Mouse (Mus musculus) neural tube, embryonic 13.5 days (tissue): Measurements from ENCODE around the gene Hsp90ab1. TPM values are rescaled to one million over a fixed set of nuclear protein-coding genes. Genes with fewer than 3 reads are reported as not detected.

Source experiments
- ATAC-seq: fragments of 200-750 bp; cut with Nextera tagmentation; 2 replicates; pipeline ENCODE4 v1.8.0; 2017; ENCODE audit warnings: low read depth, mild to moderate bottlenecking, moderate TSS enrichment, moderate library complexity
- H3K27ac ChIP-seq: fragments of 300-500 bp; sonication (generic); replicated peaks from 2 replicates; pipeline ENCODE4 v1.5.1; 2015; ENCODE audit warnings: moderate library complexity, mild to moderate bottlenecking, inconsistent platforms
- H3K27me3 ChIP-seq: fragments of 300-500 bp; sonication (generic); 2 replicates; pipeline ENCODE4 v1.6.1; 2015; ENCODE audit warnings: mild to moderate bottlenecking, inconsistent platforms
- H3K36me3 ChIP-seq: fragments of 300-500 bp; sonication (generic); 2 replicates; pipeline ENCODE4 v1.6.1; 2015; ENCODE audit warnings: mild to moderate bottlenecking, inconsistent platforms
- H3K4me1 ChIP-seq: fragments of 300-500 bp; sonication (generic); replicated peaks from 2 replicates; pipeline ENCODE4 v1.6.1; 2015; ENCODE audit warnings: inconsistent platforms
- H3K4me2 ChIP-seq: fragments of 300-500 bp; sonication (generic); 2 replicates; pipeline ENCODE4 v1.6.1; 2015; ENCODE audit warnings: inconsistent platforms, mild to moderate bottlenecking, moderate library complexity
- H3K4me3 ChIP-seq: fragments of 300-500 bp; sonication (generic); 2 replicates; pipeline ENCODE4 v1.5.1; 2015; ENCODE audit warnings: mild to moderate bottlenecking, inconsistent platforms
- H3K9ac ChIP-seq: fragments of 300-500 bp; sonication (generic); 2 replicates; pipeline ENCODE4 v1.6.1; 2015; ENCODE audit warnings: moderate library complexity, mild to moderate bottlenecking, inconsistent platforms
- H3K9me3 ChIP-seq: fragments of 300-500 bp; sonication (generic); 2 replicates; pipeline ENCODE4 v1.6.1; 2016; ENCODE audit warnings: inconsistent platforms
- WGBS: fragments of 180-500 bp; shearing (Covaris S2); methylation state at CpG from one replicate; pipeline ENCODE4 v1.1.7; 2015; 5-methylcytosine and 5-hydroxymethylcytosine counted together
- polyA plus RNA-seq: library from polyadenylated mRNA; unstranded; fragments of >200 nt; fragmentation: Nextera tagmentation; extraction: Ambion mirVana; gene quantifications from 2 replicates; pipeline ENCODE4 v1.2.1, GENCODE M21; 2015

Gene Hsp90ab1
- polyA plus RNA-seq, 1 experiment from 2014 or later, result 1,622 TPM

DNA sequence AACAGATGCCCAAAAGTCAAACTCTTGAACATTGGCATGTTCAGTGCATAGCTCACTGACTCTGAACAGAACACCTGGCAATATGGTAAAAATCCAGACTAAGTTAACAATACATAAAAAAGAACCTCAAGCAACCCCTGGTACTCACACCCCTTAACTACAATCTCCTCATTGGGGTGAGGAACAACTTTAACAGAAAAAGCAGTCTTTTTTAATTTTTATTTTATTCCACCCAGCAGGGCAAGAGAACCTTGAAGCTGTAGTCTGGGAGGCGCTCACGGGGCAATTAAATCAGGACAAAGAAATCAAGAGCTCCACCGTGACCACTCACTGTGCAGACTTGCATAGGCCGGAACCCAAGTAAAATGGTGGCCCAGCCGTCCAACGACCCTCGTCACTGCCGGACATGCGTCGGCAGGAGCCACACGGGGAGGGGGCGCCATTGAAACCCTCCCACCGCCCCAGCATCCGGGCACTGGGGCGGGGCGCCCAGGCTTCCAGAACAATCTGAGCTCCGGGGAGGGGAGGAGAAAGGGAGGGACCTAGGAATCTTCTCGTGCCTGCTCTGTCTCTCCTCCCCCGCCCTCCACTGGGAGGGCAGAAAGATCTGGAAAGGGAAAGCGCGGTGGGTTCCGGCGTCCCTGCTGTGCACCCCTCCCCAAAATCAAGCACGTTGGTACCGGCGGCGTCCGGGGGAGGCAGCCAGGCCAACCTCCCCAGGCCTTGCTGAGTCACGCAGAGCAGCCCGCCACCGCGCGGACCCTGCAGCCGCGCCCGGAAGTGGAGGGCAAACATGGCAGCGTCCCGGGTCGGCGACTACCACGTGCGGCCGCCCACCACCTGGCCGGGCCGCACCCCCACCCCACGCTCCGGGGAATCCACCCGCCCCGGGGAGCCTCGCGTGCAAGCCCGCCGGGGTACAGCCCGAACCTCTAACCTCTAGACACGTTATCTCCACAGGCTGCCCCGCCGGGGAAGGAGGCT, 676 bp downstream of the Hsp90ab1 start:
- under 1% methylated on average over 54 of the region's 57 CpGs for WGBS
- peaks cover 59% of the 10 kb centered on the region for H3K4me1 ChIP-seq
- peak; percentile 59 for ATAC-seq

DNA sequence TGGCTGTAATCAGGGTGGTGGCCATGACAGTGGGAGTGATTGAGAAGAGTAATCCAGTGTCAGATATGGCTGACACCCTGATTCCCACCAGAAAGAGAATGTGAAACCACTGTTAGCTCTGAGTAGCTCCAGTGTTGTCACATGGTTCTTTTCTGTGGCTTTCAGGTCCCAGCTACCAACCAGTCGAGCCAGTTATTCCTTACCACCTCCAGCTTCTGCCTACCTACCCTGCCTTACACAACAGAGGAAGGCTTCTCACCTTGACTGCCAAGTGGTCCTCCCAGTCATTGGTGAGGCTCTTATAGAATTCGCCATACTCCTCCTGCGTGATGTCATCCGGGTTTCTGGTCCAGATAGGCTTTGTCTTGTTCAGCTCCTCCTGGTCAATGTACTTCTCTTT, 3.1 kb downstream of the Hsp90ab1 start:
- Histone ChIP-seq H3K9ac (no peak overlapping the region), H3K4me1 (peaks cover 77% of the 10 kb centered on the region), H3K9me3 (no peaks in the 10 kb centered on the region), H3K4me3 (no peak overlapping the region), H3K27ac (no peak overlapping the region), H3K4me2 (no peak overlapping the region), H3K27me3 (no peaks in the 10 kb centered on the region), H3K36me3 (peaks cover 67% of the 10 kb centered on the region)
- no peak for ATAC-seq
- 84% methylated on average over 4 of the region's 4 CpGs for WGBS

More for the DNA sequence above, 676 bp downstream of the Hsp90ab1 start:
- no peaks in the 10 kb centered on the region for H3K9me3 ChIP-seq
- no peaks in the 10 kb centered on the region for H3K27me3 ChIP-seq
- H3K4me2 ChIP-seq, result peak overlapping the region; percentile 81
- H3K9ac ChIP-seq, result peak overlapping the region; percentile 100
- peak overlapping the region; percentile 100 for H3K4me3 ChIP-seq
- peaks cover 44% of the 10 kb centered on the region for H3K36me3 ChIP-seq
- peak overlapping the region; percentile 99 for H3K27ac ChIP-seq

DNA sequence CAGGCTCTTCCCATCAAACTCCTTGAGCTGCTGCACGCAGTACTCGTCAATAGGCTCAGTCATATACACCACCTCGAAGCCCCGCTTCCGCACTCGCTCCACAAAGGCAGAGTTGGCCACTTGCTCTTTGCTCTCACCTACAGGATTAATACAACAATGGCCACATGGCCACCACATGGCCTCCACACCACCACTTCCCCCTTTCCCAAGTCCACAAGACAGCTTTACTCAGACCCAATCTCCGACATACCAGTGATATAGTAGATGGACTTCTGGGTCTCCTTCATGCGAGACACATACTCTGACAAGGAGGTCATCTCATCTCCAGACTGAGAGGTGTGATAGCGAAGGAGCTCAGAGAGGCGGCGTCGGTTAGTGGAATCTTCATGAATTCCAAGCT, 4.1 kb downstream of the Hsp90ab1 start:
- Histone ChIP-seq H3K9me3 (no peaks in the 10 kb centered on the region), H3K4me1 (peaks cover 76% of the 10 kb centered on the region), H3K27ac (no peak overlapping the region), H3K4me2 (no peak overlapping the region), H3K36me3 (peaks cover 67% of the 10 kb centered on the region), H3K9ac (no peak overlapping the region), H3K27me3 (no peaks in the 10 kb centered on the region), H3K4me3 (no peak overlapping the region)
- 88% methylated on average over 12 of the region's 12 CpGs for WGBS
- ATAC-seq, result no peak

DNA sequence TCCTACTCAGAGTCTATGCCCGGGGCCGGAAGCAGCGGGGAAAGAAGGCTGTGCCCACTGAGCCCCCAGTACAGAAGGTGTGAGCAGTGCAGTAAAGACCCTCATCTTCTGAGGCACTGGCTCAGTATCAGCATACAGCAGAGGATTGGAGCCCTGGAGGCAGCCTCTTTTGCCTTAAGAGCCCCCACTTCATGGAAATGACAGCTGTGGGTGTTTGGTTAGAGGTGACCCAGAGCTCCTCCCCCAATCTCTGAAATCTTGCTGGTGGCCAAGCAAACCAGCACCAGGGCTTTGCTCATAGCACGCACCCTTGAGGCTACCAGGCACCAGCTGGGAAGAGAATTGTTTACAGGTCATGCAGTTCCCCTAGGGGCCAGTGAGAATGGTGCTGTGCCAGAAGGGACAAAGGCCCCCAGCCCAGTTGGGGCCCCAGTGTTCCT, 5.9 kb downstream of the Hsp90ab1 start:
- no peak overlapping the region for H3K9ac ChIP-seq
- H3K27ac ChIP-seq, result peak overlapping the region; percentile 29; the same call in 1 of the 2 replicates
- peaks cover 67% of the 10 kb centered on the region for H3K36me3 ChIP-seq
- H3K4me2 ChIP-seq, result no peak overlapping the region
- no peak overlapping the region for H3K4me3 ChIP-seq
- WGBS, result 28% methylated on average over 4 of the region's 4 CpGs
- H3K4me1 ChIP-seq, result peaks cover 76% of the 10 kb centered on the region
- ATAC-seq, result no peak
- no peaks in the 10 kb centered on the region for H3K9me3 ChIP-seq
- no peaks in the 10 kb centered on the region for H3K27me3 ChIP-seq

DNA sequence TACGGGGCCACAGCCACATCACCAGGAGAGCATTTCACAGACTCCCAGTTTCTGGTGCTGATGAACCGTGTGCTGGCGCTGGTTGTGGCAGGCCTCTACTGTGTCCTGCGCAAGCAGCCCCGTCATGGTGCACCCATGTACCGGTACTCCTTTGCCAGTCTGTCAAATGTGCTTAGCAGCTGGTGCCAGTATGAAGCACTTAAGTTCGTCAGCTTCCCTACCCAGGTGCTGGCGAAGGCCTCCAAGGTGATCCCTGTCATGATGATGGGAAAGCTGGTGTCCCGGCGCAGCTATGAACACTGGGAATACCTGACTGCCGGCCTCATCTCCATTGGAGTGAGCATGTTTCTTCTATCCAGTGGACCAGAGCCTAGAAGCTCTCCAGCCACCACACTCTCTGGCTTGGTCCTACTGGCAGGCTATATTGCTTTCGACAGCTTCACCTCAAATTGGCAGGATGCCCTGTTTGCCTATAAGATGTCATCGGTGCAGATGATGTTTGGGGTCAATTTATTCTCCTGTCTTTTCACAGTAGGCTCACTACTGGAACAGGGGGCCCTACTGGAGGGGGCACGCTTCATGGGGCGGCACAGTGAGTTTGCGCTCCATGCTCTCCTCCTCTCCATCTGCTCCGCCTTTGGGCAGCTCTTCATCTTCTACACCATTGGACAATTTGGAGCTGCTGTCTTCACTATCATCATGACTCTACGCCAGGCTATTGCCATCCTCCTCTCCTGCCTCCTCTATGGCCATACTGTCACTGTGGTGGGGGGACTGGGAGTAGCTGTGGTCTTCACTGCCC, 6.5 kb downstream of the Hsp90ab1 start:
- Histone ChIP-seq H3K27me3 (no peaks in the 10 kb centered on the region), H3K4me2 (no peak overlapping the region), H3K9me3 (no peaks in the 10 kb centered on the region), H3K4me3 (0 out of 2 replicates have a peak overlapping the region, but pooled peaks have one; percentile 1), H3K9ac (no peak overlapping the region), H3K27ac (peak overlapping the region; percentile 29; the same call in 1 of the 2 replicates), H3K4me1 (peaks cover 70% of the 10 kb centered on the region), H3K36me3 (peaks cover 65% of the 10 kb centered on the region)
- 67% methylated on average over 18 of the region's 18 CpGs for WGBS
- ATAC-seq, result no peak

DNA sequence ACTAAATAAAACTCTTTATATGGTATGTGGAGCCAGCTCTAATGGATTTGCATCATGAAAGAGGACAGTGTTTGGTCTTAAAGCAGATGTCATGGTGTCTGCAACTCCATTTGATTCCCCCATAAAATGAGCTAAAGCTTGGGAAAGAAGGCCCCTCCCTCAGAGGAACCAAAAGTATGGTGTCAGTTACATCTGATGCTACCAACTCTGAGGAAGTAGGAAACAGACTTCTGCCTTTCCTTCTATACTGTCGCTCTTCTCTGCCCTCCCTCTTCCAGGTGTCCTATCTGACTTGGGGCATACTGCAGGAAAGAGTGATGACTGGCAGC, 7.1 kb downstream of the Hsp90ab1 start:
- no peak for ATAC-seq
- H3K27ac ChIP-seq, result no peak overlapping the region
- peaks cover 65% of the 10 kb centered on the region for H3K4me1 ChIP-seq

DNA sequence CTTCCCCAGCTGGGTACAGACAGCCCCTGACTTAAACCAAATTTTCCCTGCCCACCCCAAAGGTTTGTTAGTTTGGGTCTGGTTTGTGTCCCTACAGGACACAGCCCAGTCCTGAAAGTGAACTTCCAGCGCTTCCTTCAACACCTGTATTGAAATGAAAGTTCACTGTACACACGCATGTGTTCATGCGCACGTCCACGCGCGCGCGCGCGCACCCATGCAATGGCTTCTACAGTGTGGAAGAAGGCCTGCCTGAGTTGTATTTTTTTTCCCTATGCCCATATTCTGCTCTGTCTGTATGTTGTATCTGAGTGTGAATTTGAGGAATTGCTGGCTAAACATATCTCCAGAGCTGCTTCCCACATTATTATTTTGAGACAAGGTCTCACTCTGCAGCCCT, 8.0 kb downstream of the Hsp90ab1 start:
- Histone ChIP-seq H3K4me2 (peak overlapping the region; percentile 96), H3K27ac (no peak overlapping the region), H3K9me3 (no peaks in the 10 kb centered on the region), H3K4me3 (peak overlapping the region; percentile 81), H3K9ac (peak overlapping the region; percentile 92), H3K27me3 (no peaks in the 10 kb centered on the region), H3K36me3 (peaks cover 50% of the 10 kb centered on the region), H3K4me1 (peaks cover 56% of the 10 kb centered on the region)
- 95% methylated on average over 11 of the region's 11 CpGs for WGBS
- no peak for ATAC-seq

More for the DNA sequence above, 7.1 kb downstream of the Hsp90ab1 start:
- Histone ChIP-seq H3K36me3 (peaks cover 59% of the 10 kb centered on the region), H3K4me2 (no peak overlapping the region), H3K27me3 (no peaks in the 10 kb centered on the region), H3K9ac (0 out of 2 replicates have a peak overlapping the region, but pooled peaks have one; percentile 8), H3K4me3 (no peak overlapping the region), H3K9me3 (no peaks in the 10 kb centered on the region)
- 95% methylated on average over 1 of the region's 1 CpGs for WGBS

DNA sequence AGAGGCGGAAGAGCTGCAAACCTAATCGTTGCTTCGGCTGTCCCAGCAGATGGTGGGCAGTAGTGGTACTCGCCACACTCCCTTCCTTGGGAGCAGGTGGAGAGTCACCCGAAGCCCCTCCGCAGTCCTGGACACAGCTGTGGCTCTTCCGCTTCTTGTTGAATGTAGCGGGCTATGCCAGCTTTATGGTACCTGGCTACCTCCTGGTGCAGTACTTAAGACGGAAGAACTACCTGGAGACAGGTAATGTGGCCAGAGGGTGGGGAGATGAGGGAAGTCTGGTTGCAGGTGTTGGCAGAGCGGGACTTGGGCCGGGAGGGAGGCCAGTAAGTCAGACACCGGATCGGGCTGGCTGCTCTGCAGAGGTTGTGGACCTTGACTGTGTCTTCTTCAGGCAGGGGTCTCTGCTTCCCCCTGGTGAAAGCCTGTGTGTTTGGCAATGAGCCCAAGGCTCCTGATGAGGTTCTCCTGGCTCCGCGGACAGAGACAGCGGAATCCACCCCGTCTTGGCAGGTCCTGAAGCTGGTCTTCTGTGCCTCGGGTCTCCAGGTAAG, 8.5 kb downstream of the Hsp90ab1 start:
- Histone ChIP-seq H3K9me3 (no peaks in the 10 kb centered on the region), H3K4me3 (peak overlapping the region; percentile 81), H3K4me1 (peaks cover 51% of the 10 kb centered on the region), H3K27ac (peak overlapping the region; percentile 90), H3K9ac (peak overlapping the region; percentile 92), H3K27me3 (no peaks in the 10 kb centered on the region), H3K4me2 (peak overlapping the region; percentile 96), H3K36me3 (peaks cover 46% of the 10 kb centered on the region)
- peak; percentile 1; the same call in 1 of the 2 replicates for ATAC-seq
- 9% methylated on average over 18 of the region's 18 CpGs for WGBS

DNA sequence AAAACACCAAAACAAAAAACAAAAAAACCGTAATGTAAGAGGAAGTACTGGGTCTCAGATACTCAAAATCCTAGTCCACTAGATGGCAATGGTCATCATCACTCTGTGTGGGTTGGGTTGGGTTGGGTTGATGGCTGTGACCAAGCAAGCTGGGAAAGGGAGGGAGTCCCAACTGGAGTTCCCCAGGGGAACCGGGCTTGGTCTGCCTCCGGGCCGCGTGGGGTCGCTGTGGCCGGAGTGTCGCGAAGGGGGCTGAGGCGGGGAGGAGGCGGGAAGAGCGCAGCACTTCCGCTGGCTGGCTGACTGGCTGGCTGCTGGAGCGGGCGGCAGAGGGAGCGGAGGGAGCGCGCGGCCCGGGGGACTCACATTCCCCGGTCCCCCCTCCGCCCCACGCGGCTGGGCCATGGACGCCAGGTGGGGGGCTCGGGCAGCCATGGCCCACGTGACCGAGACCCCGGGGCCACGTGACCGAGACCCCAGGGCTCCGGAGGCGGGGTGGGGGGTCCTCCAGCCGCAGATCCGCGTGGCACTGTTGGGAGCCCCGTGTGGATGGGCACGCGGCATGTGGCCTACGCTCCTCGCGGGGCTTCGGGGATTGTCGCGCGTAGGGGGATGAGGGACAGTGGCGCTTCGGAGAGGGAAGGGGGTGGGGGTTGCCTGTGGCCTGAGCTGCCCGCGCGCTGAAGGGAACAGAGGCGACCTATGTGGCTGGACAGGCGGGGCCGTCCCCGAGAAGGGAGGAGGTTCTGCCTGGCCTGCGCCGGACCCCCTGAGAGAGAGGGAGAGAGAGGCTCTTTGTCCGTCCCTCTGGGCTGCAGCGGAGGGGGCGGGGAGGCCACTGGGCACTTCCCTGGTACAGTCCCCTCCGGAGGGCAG, 9.2 kb downstream of the Hsp90ab1 start, which contains the start of gene Slc35b2:
Gene Slc35b2, plus strand, starts transcription at position 220 of the 876 bp plus-strand sequence.
- H3K9me3 ChIP-seq, result no peaks in the 10 kb centered on the region
- peak; percentile 87 for ATAC-seq
- WGBS, result under 1% methylated on average over 41 of the region's 61 CpGs
- H3K27ac ChIP-seq, result peak within 1 kb of the TSS; percentile 90
- peaks cover 38% of the 10 kb centered on the region for H3K36me3 ChIP-seq
- H3K9ac ChIP-seq, result peak within 1 kb of the TSS; percentile 92
- H3K27me3 ChIP-seq, result no peaks in the 10 kb centered on the region
- peaks cover 44% of the 10 kb centered on the region for H3K4me1 ChIP-seq
- H3K4me3 ChIP-seq, result peak within 1 kb of the TSS; percentile 81
- H3K4me2 ChIP-seq, result peak within 1 kb of the TSS; percentile 96

DNA sequence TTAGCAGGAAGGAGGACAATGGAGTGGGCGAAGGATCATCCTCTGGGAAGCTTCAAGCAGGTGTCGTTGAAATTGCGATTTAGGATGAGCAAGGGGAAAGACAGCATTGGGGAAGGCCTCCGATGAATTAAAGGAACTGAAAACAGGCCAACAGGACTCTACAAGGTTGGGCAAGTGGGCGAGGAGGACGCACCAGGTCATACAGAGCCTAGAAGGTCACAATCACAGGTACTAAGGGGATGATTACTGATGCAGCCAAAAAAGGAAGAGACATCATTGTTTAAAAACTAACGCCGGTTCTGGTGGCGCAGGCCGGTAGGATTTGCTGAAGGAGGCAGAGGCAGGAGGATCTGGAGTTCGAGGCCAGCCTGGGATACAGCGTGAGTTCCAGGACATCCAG, 9.9 kb downstream of the Hsp90ab1 start:
- WGBS, result 82% methylated on average over 12 of the region's 12 CpGs
- Histone ChIP-seq H3K4me3 (0 out of 2 replicates have a peak overlapping the region, but pooled peaks have one; percentile 81), H3K9me3 (no peaks in the 10 kb centered on the region), H3K36me3 (peaks cover 32% of the 10 kb centered on the region), H3K4me1 (peaks cover 38% of the 10 kb centered on the region), H3K27me3 (no peaks in the 10 kb centered on the region), H3K9ac (0 out of 2 replicates have a peak overlapping the region, but pooled peaks have one; percentile 92), H3K27ac (no peak overlapping the region), H3K4me2 (peak overlapping the region; percentile 96)
- ATAC-seq, result no peak
